Mouse (Mus musculus) embryo, embryonic 10 days (tissue): Measurements from ENCODE around the gene Olfr658.
A peak's percentile ranks its signal among the peaks of the same experiment; 100 is the strongest.

Experiments used
- DNase-seq: peaks from one replicate; pipeline ENCODE4 v3.0.0-alpha.2; 2015; ENCODE audit warnings: low spot score

Gene Olfr658

GRCm38 (mm10) chr7:104646841-104647482 lies at the start of gene Olfr658:
Gene Olfr658 (minus strand): TSS chr7:104647305.
- peak; percentile 81 for DNase-seq

GRCm38 (mm10) chr7:104686201-104686600 lies 39.1 kb upstream of the Olfr658 start, which contains the start of gene Olfr661:
Gene Olfr661 (plus strand): TSS chr7:104686501.
- DNase-seq: no peak

GRCm38 (mm10) chr7:104666453-104666852 lies 19.3 kb upstream of the Olfr658 start, which contains the start of gene Olfr659:
Gene Olfr659 (plus strand): TSS chr7:104666753.
- DNase-seq: no peak

GRCm38 (mm10) chr7:104624494-104624893 lies 22.6 kb downstream of the Olfr658 start, which contains the start of gene Olfr657:
Gene Olfr657 (plus strand): TSS chr7:104624794.
- DNase-seq: no peak

- no peak for DNase-seq
These were observed 33.5 kb downstream of the Olfr658 start, which contains the start of gene Olfr656 for GRCm38 (mm10) chr7:104613655-104614054. Gene Olfr656 (plus strand): TSS chr7:104613955.

GRCm38 (mm10) chr7:104604727-104605126 lies 42.4 kb downstream of the Olfr658 start:
- no peak for DNase-seq

GRCm38 (mm10) chr7:104603173-104603572 lies 43.9 kb downstream of the Olfr658 start:
- peak; percentile 78 for DNase-seq

GRCm38 (mm10) chr7:104601679-104602078 lies 45.4 kb downstream of the Olfr658 start, which contains the start of gene Olfr655:
Gene Olfr655 (minus strand): TSS chr7:104601779.
- no peak for DNase-seq
